Mouse (Mus musculus) neural tube, embryonic 12.5 days (tissue): ENCODE results near the gene Zfp664. TPM values are rescaled to one million over a fixed set of nuclear protein-coding genes. Genes with fewer than 3 reads are reported as not detected.

ENCODE experiments used
- ATAC-seq: fragments of 200-750 bp; cut with Nextera tagmentation; 2 replicates; pipeline ENCODE4 v1.8.0; 2017; ENCODE audit warnings: low read depth, mild to moderate bottlenecking, moderate TSS enrichment, moderate library complexity; ENCODE audit not compliant: low FRiP score
- H3K27ac ChIP-seq: fragments of 300-500 bp; sonication (generic); 2 replicates; pipeline ENCODE4 v1.5.1; 2016
- H3K27me3 ChIP-seq: fragments of 300-500 bp; sonication (generic); replicated peaks from 2 replicates; pipeline ENCODE4 v1.6.1; 2016; ENCODE audit warnings: mild to moderate bottlenecking
- H3K36me3 ChIP-seq: fragments of 300-500 bp; sonication (generic); 2 replicates; pipeline ENCODE4 v1.6.1; 2016; ENCODE audit warnings: mild to moderate bottlenecking
- H3K4me1 ChIP-seq: fragments of 300-500 bp; sonication (generic); 2 replicates; pipeline ENCODE4 v1.6.1; 2016
- H3K4me2 ChIP-seq: fragments of 300-500 bp; sonication (generic); replicated peaks from 2 replicates; pipeline ENCODE4 v1.6.1; 2016; ENCODE audit warnings: mild to moderate bottlenecking
- H3K4me3 ChIP-seq: fragments of 300-500 bp; sonication (generic); 2 replicates; pipeline ENCODE4 v1.5.1; 2016
- H3K9ac ChIP-seq: fragments of 300-500 bp; sonication (generic); 2 replicates; pipeline ENCODE4 v1.6.1; 2016; ENCODE audit warnings: mild to moderate bottlenecking
- H3K9me3 ChIP-seq: fragments of 300-500 bp; sonication (generic); 2 replicates; pipeline ENCODE4 v1.6.1; 2016; ENCODE audit warnings: mild to moderate bottlenecking
- WGBS: fragments of 180-500 bp; shearing (Covaris S2); methylation state at CpG from one replicate; pipeline ENCODE4 v1.1.7; 2016; 5-methylcytosine and 5-hydroxymethylcytosine counted together
- polyA plus RNA-seq: library from polyadenylated mRNA; unstranded; fragments of >200 nt; fragmentation: Nextera tagmentation; extraction: Ambion mirVana; gene quantifications from 2 replicates; pipeline ENCODE4 v1.2.1, GENCODE M21; 2016

Gene Zfp664
- 138 and 160 TPM in 2 replicates for polyA plus RNA-seq

GRCm38 (mm10) chr5:124862013-124862866 lies at the start of gene Zfp664, which contains the start of gene Ccdc92:
Zfp664 (plus strand) TSS chr5:124862691.
Ccdc92 (minus strand) TSS chr5:124862424.
- WGBS: under 1% methylated on average over 100 of the region's 103 CpGs
- Histone ChIP-seq H3K27me3 (peaks cover 9% of the 10 kb centered on the region), H3K4me3 (peak within 1 kb of the TSS; percentile 97), H3K4me2 (peak within 1 kb of the TSS; percentile 96), H3K4me1 (peaks cover 37% of the 10 kb centered on the region), H3K9me3 (no peaks in the 10 kb centered on the region), H3K27ac (peak within 1 kb of the TSS; percentile 92), H3K9ac (peak within 1 kb of the TSS; percentile 96), H3K36me3 (peaks cover 3% of the 10 kb centered on the region; the same call in 1 of the 2 replicates)
- peak; percentile 93 for ATAC-seq

GRCm38 (mm10) chr5:124814797-124815196 lies 47.7 kb upstream of the Zfp664 start:
- 71% methylated on average over 5 of the region's 5 CpGs for WGBS
- H3K9ac ChIP-seq: no peak overlapping the region
- H3K4me2 ChIP-seq: no peak overlapping the region
- no peaks in the 10 kb centered on the region for H3K36me3 ChIP-seq
- no peak for ATAC-seq
- H3K27me3 ChIP-seq: no peaks in the 10 kb centered on the region
- no peaks in the 10 kb centered on the region for H3K4me1 ChIP-seq
- H3K27ac ChIP-seq: no peak overlapping the region
- no peak overlapping the region for H3K4me3 ChIP-seq
- 0 out of 2 replicates have a peak, but pooled peaks cover 6% of the 10 kb centered on the region for H3K9me3 ChIP-seq

GRCm38 (mm10) chr5:124817050-124817449 lies 45.4 kb upstream of the Zfp664 start:
- H3K9me3 ChIP-seq: 0 out of 2 replicates have a peak, but pooled peaks cover 6% of the 10 kb centered on the region
- H3K36me3 ChIP-seq: no peaks in the 10 kb centered on the region
- no peak overlapping the region for H3K9ac ChIP-seq
- H3K27ac ChIP-seq: no peak overlapping the region
- H3K4me1 ChIP-seq: no peaks in the 10 kb centered on the region
- no peaks in the 10 kb centered on the region for H3K27me3 ChIP-seq
- WGBS: 88% methylated on average over 15 of the region's 15 CpGs
- no peak overlapping the region for H3K4me2 ChIP-seq
- no peak for ATAC-seq
- no peak overlapping the region for H3K4me3 ChIP-seq

GRCm38 (mm10) chr5:124822128-124822894 lies 40.2 kb upstream of the Zfp664 start:
- Histone ChIP-seq H3K36me3 (no peaks in the 10 kb centered on the region), H3K4me1 (no peaks in the 10 kb centered on the region), H3K27me3 (no peaks in the 10 kb centered on the region), H3K4me3 (no peak overlapping the region), H3K9ac (no peak overlapping the region), H3K27ac (no peak overlapping the region), H3K9me3 (0 out of 2 replicates have a peak, but pooled peaks cover 6% of the 10 kb centered on the region), H3K4me2 (no peak overlapping the region)
- ATAC-seq: no peak
- WGBS: 86% methylated on average over 18 of the region's 18 CpGs

GRCm38 (mm10) chr5:124830331-124830730 lies 32.2 kb upstream of the Zfp664 start:
- Histone ChIP-seq H3K36me3 (peaks cover 5% of the 10 kb centered on the region), H3K27me3 (no peaks in the 10 kb centered on the region), H3K27ac (no peak overlapping the region), H3K4me2 (no peak overlapping the region), H3K4me1 (no peaks in the 10 kb centered on the region), H3K9me3 (no peaks in the 10 kb centered on the region), H3K4me3 (no peak overlapping the region), H3K9ac (no peak overlapping the region)
- ATAC-seq: no peak
- 93% methylated on average over 12 of the region's 12 CpGs for WGBS

- Histone ChIP-seq H3K9ac (no peak overlapping the region), H3K27ac (no peak overlapping the region), H3K4me3 (no peak overlapping the region), H3K4me1 (no peaks in the 10 kb centered on the region), H3K4me2 (no peak overlapping the region), H3K9me3 (no peaks in the 10 kb centered on the region), H3K27me3 (no peaks in the 10 kb centered on the region), H3K36me3 (peaks cover 28% of the 10 kb centered on the region)
- no peak for ATAC-seq
- WGBS: 93% methylated on average over 15 of the region's 15 CpGs
These were observed 27.3 kb upstream of the Zfp664 start for GRCm38 (mm10) chr5:124835218-124835617.

- Histone ChIP-seq H3K27me3 (no peaks in the 10 kb centered on the region), H3K36me3 (peaks cover 28% of the 10 kb centered on the region)
- WGBS: 91% methylated on average over 10 of the region's 10 CpGs
These were observed 26.4 kb upstream of the Zfp664 start for GRCm38 (mm10) chr5:124836075-124836474.

GRCm38 (mm10) chr5:124836621-124837020 lies 25.9 kb upstream of the Zfp664 start:
- 75% methylated on average over 4 of the region's 4 CpGs for WGBS
- peaks cover 28% of the 10 kb centered on the region for H3K36me3 ChIP-seq
- no peak overlapping the region for H3K27ac ChIP-seq
- no peak overlapping the region for H3K4me3 ChIP-seq
- H3K9ac ChIP-seq: no peak overlapping the region
- no peaks in the 10 kb centered on the region for H3K9me3 ChIP-seq
- H3K4me2 ChIP-seq: no peak overlapping the region
- ATAC-seq: no peak
- no peaks in the 10 kb centered on the region for H3K27me3 ChIP-seq
- H3K4me1 ChIP-seq: no peaks in the 10 kb centered on the region

More at GRCm38 (mm10) chr5:124836075-124836474, 26.4 kb upstream of the Zfp664 start:
- Histone ChIP-seq H3K4me2 (no peak overlapping the region), H3K9ac (no peak overlapping the region), H3K27ac (no peak overlapping the region), H3K4me1 (no peaks in the 10 kb centered on the region), H3K9me3 (no peaks in the 10 kb centered on the region), H3K4me3 (no peak overlapping the region)
- ATAC-seq: no peak

GRCm38 (mm10) chr5:124840202-124840601 lies 22.3 kb upstream of the Zfp664 start:
- H3K27me3 ChIP-seq: no peaks in the 10 kb centered on the region
- H3K4me2 ChIP-seq: no peak overlapping the region
- no peaks in the 10 kb centered on the region for H3K4me1 ChIP-seq
- H3K36me3 ChIP-seq: peaks cover 24% of the 10 kb centered on the region
- WGBS: 88% methylated on average over 7 of the region's 7 CpGs
- H3K4me3 ChIP-seq: no peak overlapping the region
- no peak overlapping the region for H3K9ac ChIP-seq
- no peak for ATAC-seq
- H3K27ac ChIP-seq: no peak overlapping the region
- no peaks in the 10 kb centered on the region for H3K9me3 ChIP-seq

- Histone ChIP-seq H3K27me3 (no peaks in the 10 kb centered on the region), H3K27ac (no peak overlapping the region), H3K4me1 (no peaks in the 10 kb centered on the region), H3K36me3 (peaks cover 20% of the 10 kb centered on the region), H3K9ac (no peak overlapping the region), H3K9me3 (no peaks in the 10 kb centered on the region), H3K4me3 (no peak overlapping the region), H3K4me2 (no peak overlapping the region)
- no peak for ATAC-seq
- 78% methylated on average over 2 of the region's 2 CpGs for WGBS
These were observed 21.8 kb upstream of the Zfp664 start for GRCm38 (mm10) chr5:124840669-124841068.

- Histone ChIP-seq H3K9me3 (no peaks in the 10 kb centered on the region), H3K4me3 (no peak overlapping the region), H3K27ac (0 out of 2 replicates have a peak overlapping the region, but pooled peaks have one; percentile 37), H3K27me3 (no peaks in the 10 kb centered on the region), H3K9ac (no peak overlapping the region), H3K36me3 (peaks cover 5% of the 10 kb centered on the region; the same call in 1 of the 2 replicates), H3K4me2 (no peak overlapping the region), H3K4me1 (no peaks in the 10 kb centered on the region)
- 69% methylated on average over 8 of the region's 8 CpGs for WGBS
- no peak for ATAC-seq
These were observed 19.1 kb upstream of the Zfp664 start for GRCm38 (mm10) chr5:124843386-124843785.

GRCm38 (mm10) chr5:124844929-124845328 lies 17.6 kb upstream of the Zfp664 start:
- Histone ChIP-seq H3K27me3 (no peaks in the 10 kb centered on the region), H3K4me2 (no peak overlapping the region), H3K4me3 (no peak overlapping the region), H3K4me1 (no peaks in the 10 kb centered on the region), H3K9me3 (no peaks in the 10 kb centered on the region), H3K27ac (no peak overlapping the region), H3K9ac (no peak overlapping the region), H3K36me3 (no peaks in the 10 kb centered on the region)
- WGBS: 91% methylated on average over 4 of the region's 4 CpGs
- ATAC-seq: no peak
